Mouse (Mus musculus): ENCODE data around the gene Fgf18. TPM values are rescaled to one million over a fixed set of nuclear protein-coding genes. Genes with fewer than 3 reads are reported as not detected.
A peak's percentile ranks its signal among the peaks of the same experiment; 100 is the strongest.

Fgf18 gene
- polyA plus RNA-seq, 1 experiment from 2014 or later = 10.9 TPM

GRCm38 (mm10) chr11:33099425-33099824 lies 47.8 kb downstream of the Fgf18 start:
- Histone ChIP-seq H3K4me3 (ENCODE audit: low read depth, low read length) (no peak overlapping the region), H3K4me2 (no peak overlapping the region), H3K4me1 (ENCODE audit: insufficient read depth) (0 out of 2 replicates have a peak, but pooled peaks cover 4% of the 10 kb centered on the region), H3K27me3 (ENCODE audit: insufficient read depth, low read length) (no peaks in the 10 kb centered on the region), H3K27ac (ENCODE audit: low read depth) (no peak overlapping the region), H3K36me3 (ENCODE audit: insufficient read depth) (no peaks in the 10 kb centered on the region), H3K9me3 (ENCODE audit: low read depth, low read length) (no peaks in the 10 kb centered on the region), H3K9ac (no peak overlapping the region)
- 66% methylated on average over 4 of the region's 4 CpGs for WGBS
- no peak for TF ChIP-seq CTCF (IDR thresholded peaks at IDR 0.05; ENCODE audit: low read depth)
- ATAC-seq (ENCODE audit: insufficient read depth) = 0 out of 2 replicates have a peak, but pooled peaks have one; percentile 18
- DNase-seq = no peak

DNA sequence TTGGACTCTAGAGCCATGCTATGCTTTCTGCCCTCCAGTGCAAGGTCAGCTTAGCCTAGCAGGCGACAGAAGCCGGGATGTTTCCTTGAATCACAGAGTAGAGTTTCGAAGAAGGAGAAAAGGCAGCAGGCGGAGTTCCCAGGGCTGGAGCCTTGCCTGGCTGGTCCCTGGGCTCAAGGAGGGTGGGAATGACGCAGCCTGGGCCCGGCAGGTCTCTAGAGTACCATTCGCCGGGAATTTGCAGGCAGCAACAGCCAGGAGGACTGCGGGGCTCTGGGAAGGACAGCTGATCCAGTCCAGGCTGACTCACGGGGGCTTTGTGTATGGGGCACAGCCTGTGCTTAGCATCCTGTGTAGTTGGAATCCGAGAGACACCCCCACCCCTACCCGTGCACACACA lies 48.8 kb downstream of the Fgf18 start:
- H3K27ac ChIP-seq (ENCODE audit: low read depth) = no peak overlapping the region
- H3K4me1 ChIP-seq (ENCODE audit: insufficient read depth) = 0 out of 2 replicates have a peak, but pooled peaks cover 4% of the 10 kb centered on the region
- H3K27me3 ChIP-seq (ENCODE audit: insufficient read depth, low read length) = no peaks in the 10 kb centered on the region
- 77% methylated on average over 12 of the region's 12 CpGs for WGBS
- no peaks in the 10 kb centered on the region for H3K9me3 ChIP-seq (ENCODE audit: low read depth, low read length)
- DNase-seq (no peak), ATAC-seq (ENCODE audit: insufficient read depth) (no peak)
- H3K36me3 ChIP-seq (ENCODE audit: insufficient read depth) = no peaks in the 10 kb centered on the region
- no peak overlapping the region for H3K4me2 ChIP-seq
- H3K9ac ChIP-seq = no peak overlapping the region
- H3K4me3 ChIP-seq (ENCODE audit: low read depth, low read length) = no peak overlapping the region
- TF ChIP-seq CTCF (IDR thresholded peaks at IDR 0.05; ENCODE audit: low read depth) = no peak

DNA sequence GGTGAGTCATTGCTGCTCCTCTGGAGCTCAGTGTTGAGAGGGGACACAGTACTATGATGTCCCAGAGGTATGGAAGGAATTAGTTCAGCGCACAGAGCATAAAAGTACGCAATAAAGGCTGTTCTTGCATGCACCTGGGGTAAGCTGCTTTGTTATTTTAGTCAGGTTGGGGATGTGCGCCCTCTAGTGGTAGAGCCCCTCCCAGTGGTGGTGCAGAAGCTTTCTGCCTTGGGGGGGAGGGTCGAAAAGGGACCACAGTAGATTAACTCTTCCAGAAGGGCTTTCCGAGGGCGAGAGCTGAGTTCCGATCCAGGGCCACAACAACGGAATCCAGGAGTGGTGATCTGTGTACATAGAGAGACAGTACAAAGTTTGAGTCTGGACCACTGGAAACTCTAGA lies 49.3 kb downstream of the Fgf18 start:
- H3K9ac ChIP-seq = no peak overlapping the region
- no peaks in the 10 kb centered on the region for H3K4me1 ChIP-seq (ENCODE audit: insufficient read depth)
- no peaks in the 10 kb centered on the region for H3K9me3 ChIP-seq (ENCODE audit: low read depth, low read length)
- DNase-seq (peak; percentile 67), ATAC-seq (ENCODE audit: insufficient read depth) (no peak; the same call in 1 of the 2 replicates)
- H3K27me3 ChIP-seq (ENCODE audit: insufficient read depth, low read length) = no peaks in the 10 kb centered on the region
- H3K4me2 ChIP-seq = no peak overlapping the region
- no peak overlapping the region for H3K4me3 ChIP-seq (ENCODE audit: low read depth, low read length)
- WGBS = 46% methylated on average over 8 of the region's 8 CpGs
- no peak overlapping the region for H3K27ac ChIP-seq (ENCODE audit: low read depth)
- TF ChIP-seq CTCF (IDR thresholded peaks at IDR 0.05; ENCODE audit: low read depth) = peak; percentile 84
- H3K36me3 ChIP-seq (ENCODE audit: insufficient read depth) = no peaks in the 10 kb centered on the region

- Histone ChIP-seq H3K27ac (ENCODE audit: low read depth) (no peak overlapping the region), H3K4me1 (ENCODE audit: insufficient read depth) (no peaks in the 10 kb centered on the region), H3K4me2 (no peak overlapping the region), H3K27me3 (ENCODE audit: insufficient read depth, low read length) (no peaks in the 10 kb centered on the region), H3K4me3 (ENCODE audit: low read depth, low read length) (no peak overlapping the region), H3K9me3 (ENCODE audit: low read depth, low read length) (no peaks in the 10 kb centered on the region), H3K9ac (no peak overlapping the region), H3K36me3 (ENCODE audit: insufficient read depth) (no peaks in the 10 kb centered on the region)
- DNase-seq (no peak), ATAC-seq (ENCODE audit: insufficient read depth) (no peak)
- WGBS = 74% methylated on average over 6 of the region's 6 CpGs
- no peak for TF ChIP-seq CTCF (IDR thresholded peaks at IDR 0.05; ENCODE audit: low read depth)
Measured at GRCm38 (mm10) chr11:33089856-33090255, 57.3 kb downstream of the Fgf18 start.

- ATAC-seq (ENCODE audit: insufficient read depth) = no peak
- Histone ChIP-seq H3K36me3 (ENCODE audit: insufficient read depth) (no peaks in the 10 kb centered on the region), H3K4me2 (no peak overlapping the region), H3K4me3 (ENCODE audit: low read depth, low read length) (no peak overlapping the region), H3K9ac (no peak overlapping the region), H3K27ac (ENCODE audit: low read depth) (no peak overlapping the region), H3K4me1 (ENCODE audit: insufficient read depth) (no peaks in the 10 kb centered on the region), H3K9me3 (ENCODE audit: low read depth, low read length) (no peaks in the 10 kb centered on the region), H3K27me3 (ENCODE audit: insufficient read depth, low read length) (no peaks in the 10 kb centered on the region)
- WGBS = 38% methylated on average over 1 of the region's 1 CpGs
- DNase-seq = no peak
- no peak for TF ChIP-seq CTCF (IDR thresholded peaks at IDR 0.05; ENCODE audit: low read depth)
Measured at GRCm38 (mm10) chr11:33088181-33088580, 59.0 kb downstream of the Fgf18 start.

DNA sequence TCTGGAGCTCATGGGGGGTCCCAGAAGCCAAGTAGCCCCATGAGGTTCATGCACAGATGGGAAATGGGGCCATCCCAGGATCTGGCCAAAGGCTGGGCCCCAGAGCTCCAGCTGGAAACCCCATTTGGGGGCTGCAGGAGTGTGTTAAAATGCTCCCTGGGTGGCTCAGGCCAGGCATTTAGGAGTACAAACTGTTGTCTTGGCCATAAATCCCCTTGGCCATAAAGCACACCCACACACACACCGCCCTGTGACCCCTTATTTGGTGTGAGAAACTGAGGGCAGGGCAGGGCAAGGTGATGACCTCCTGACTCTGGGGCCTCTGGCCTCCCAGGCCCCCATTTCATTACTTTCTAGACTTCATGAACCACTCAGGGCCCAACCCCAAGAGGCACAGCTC lies 61.2 kb downstream of the Fgf18 start:
- no peak for TF ChIP-seq CTCF (IDR thresholded peaks at IDR 0.05; ENCODE audit: low read depth)
- Histone ChIP-seq H3K4me2 (no peak overlapping the region), H3K9ac (no peak overlapping the region)

GRCm38 (mm10) chr11:33085514-33085913 lies 61.7 kb downstream of the Fgf18 start:
- no peaks in the 10 kb centered on the region for H3K36me3 ChIP-seq (ENCODE audit: insufficient read depth)
- H3K9me3 ChIP-seq (ENCODE audit: low read depth, low read length) = no peaks in the 10 kb centered on the region
- no peaks in the 10 kb centered on the region for H3K27me3 ChIP-seq (ENCODE audit: insufficient read depth, low read length)
- H3K4me3 ChIP-seq (ENCODE audit: low read depth, low read length) = no peak overlapping the region
- H3K4me2 ChIP-seq = no peak overlapping the region
- no peaks in the 10 kb centered on the region for H3K4me1 ChIP-seq (ENCODE audit: insufficient read depth)
- H3K27ac ChIP-seq (ENCODE audit: low read depth) = no peak overlapping the region
- TF ChIP-seq CTCF (IDR thresholded peaks at IDR 0.05; ENCODE audit: low read depth) = no peak
- 80% methylated on average over 4 of the region's 4 CpGs for WGBS
- H3K9ac ChIP-seq = no peak overlapping the region
- DNase-seq = no peak
- ATAC-seq (ENCODE audit: insufficient read depth) = no peak

More for the DNA sequence above, 61.2 kb downstream of the Fgf18 start:
- Histone ChIP-seq H3K27me3 (ENCODE audit: insufficient read depth, low read length) (no peaks in the 10 kb centered on the region), H3K36me3 (ENCODE audit: insufficient read depth) (no peaks in the 10 kb centered on the region), H3K4me3 (ENCODE audit: low read depth, low read length) (no peak overlapping the region), H3K27ac (ENCODE audit: low read depth) (no peak overlapping the region), H3K9me3 (ENCODE audit: low read depth, low read length) (no peaks in the 10 kb centered on the region), H3K4me1 (ENCODE audit: insufficient read depth) (no peaks in the 10 kb centered on the region)
- DNase-seq (no peak), ATAC-seq (ENCODE audit: insufficient read depth) (no peak)
- 94% methylated on average over 1 of the region's 1 CpGs for WGBS

GRCm38 (mm10) chr11:33085054-33085453 lies 62.1 kb downstream of the Fgf18 start:
- 84% methylated on average over 3 of the region's 3 CpGs for WGBS
- Histone ChIP-seq H3K9me3 (ENCODE audit: low read depth, low read length) (no peaks in the 10 kb centered on the region), H3K4me3 (ENCODE audit: low read depth, low read length) (no peak overlapping the region), H3K27ac (ENCODE audit: low read depth) (no peak overlapping the region), H3K9ac (no peak overlapping the region), H3K36me3 (ENCODE audit: insufficient read depth) (no peaks in the 10 kb centered on the region), H3K27me3 (ENCODE audit: insufficient read depth, low read length) (no peaks in the 10 kb centered on the region), H3K4me1 (ENCODE audit: insufficient read depth) (no peaks in the 10 kb centered on the region), H3K4me2 (no peak overlapping the region)
- DNase-seq = no peak
- ATAC-seq (ENCODE audit: insufficient read depth) = no peak
- no peak for TF ChIP-seq CTCF (IDR thresholded peaks at IDR 0.05; ENCODE audit: low read depth)

All from lung, embryonic 14.5 days (tissue).